Mouse (Mus musculus) lung, embryonic 14.5 days (tissue): Measurements from ENCODE around the gene Snrnp200. TPM values are rescaled to one million over a fixed set of nuclear protein-coding genes. Genes with fewer than 3 reads are reported as not detected.
A peak's percentile ranks its signal among the peaks of the same experiment; 100 is the strongest.
"Not testable (repeated sequence)": the region's sequence is repeated elsewhere in the genome, so short reads cannot be mapped to it uniquely, and the experiment has no call there.

ENCODE experiments used
- ATAC-seq: fragments of 200-750 bp; cut with Nextera tagmentation; 2 replicates; pipeline ENCODE4 v1.8.0; 2017; ENCODE audit warnings: mild to moderate bottlenecking, moderate TSS enrichment, moderate library complexity; ENCODE audit not compliant: insufficient read depth
- DNase-seq: peaks from one replicate; pipeline ENCODE4 v3.0.0-alpha.2; 2015
- H3K27ac ChIP-seq: fragments of 300-500 bp; sonication (generic); 2 replicates; pipeline ENCODE4 v1.5.1; 2014; ENCODE audit warnings: low read depth, mild to moderate bottlenecking, moderate library complexity
- H3K27me3 ChIP-seq: fragments of 300-500 bp; sonication (generic); 2 replicates; pipeline ENCODE4 v1.6.1; 2014; ENCODE audit warnings: low read length, control low read depth; ENCODE audit not compliant: insufficient read depth
- H3K36me3 ChIP-seq: fragments of 300-500 bp; sonication (generic); 2 replicates; pipeline ENCODE4 v1.6.1; 2014; ENCODE audit warnings: control low read depth; ENCODE audit not compliant: insufficient read depth
- H3K4me1 ChIP-seq: fragments of 300-500 bp; sonication (generic); 2 replicates; pipeline ENCODE4 v1.6.1; 2014; ENCODE audit warnings: antibody characterized with exemption, control low read depth; ENCODE audit not compliant: insufficient read depth
- H3K4me2 ChIP-seq: fragments of 300-500 bp; sonication (generic); 2 replicates; pipeline ENCODE4 v1.6.1; 2014; ENCODE audit warnings: mild to moderate bottlenecking
- H3K4me3 ChIP-seq: fragments of 300-500 bp; sonication (generic); 2 replicates; pipeline ENCODE4 v1.5.1; 2014; ENCODE audit warnings: low read depth, low read length
- H3K9ac ChIP-seq: fragments of 300-500 bp; sonication (generic); 2 replicates; pipeline ENCODE4 v1.6.1; 2014
- H3K9me3 ChIP-seq: fragments of 300-500 bp; sonication (generic); 2 replicates; pipeline ENCODE4 v1.6.1; 2016; ENCODE audit warnings: low read depth, low read length, control low read depth
- CTCF ChIP-seq: IDR thresholded peaks from 2 replicates; pipeline ENCODE4 v1.5.1; 2016; ENCODE audit warnings: antibody characterized with exemption, low read depth
- WGBS: fragments of 180-500 bp; shearing (Covaris S2); extraction: QIAGEN DNeasy Blood & Tissue Kit; methylation state at CpG from one replicate; pipeline ENCODE4 v1.1.7; 2014; 5-methylcytosine and 5-hydroxymethylcytosine counted together
- polyA plus RNA-seq: library from polyadenylated mRNA; unstranded; fragments of >200 nt; fragmentation: Nextera tagmentation; extraction: Ambion mirVana; gene quantifications from 2 replicates; pipeline ENCODE4 v1.2.1, GENCODE M21; 2014

Snrnp200 gene
- polyA plus RNA-seq, 1 experiment from 2014 or later: 75.1 TPM

DNA sequence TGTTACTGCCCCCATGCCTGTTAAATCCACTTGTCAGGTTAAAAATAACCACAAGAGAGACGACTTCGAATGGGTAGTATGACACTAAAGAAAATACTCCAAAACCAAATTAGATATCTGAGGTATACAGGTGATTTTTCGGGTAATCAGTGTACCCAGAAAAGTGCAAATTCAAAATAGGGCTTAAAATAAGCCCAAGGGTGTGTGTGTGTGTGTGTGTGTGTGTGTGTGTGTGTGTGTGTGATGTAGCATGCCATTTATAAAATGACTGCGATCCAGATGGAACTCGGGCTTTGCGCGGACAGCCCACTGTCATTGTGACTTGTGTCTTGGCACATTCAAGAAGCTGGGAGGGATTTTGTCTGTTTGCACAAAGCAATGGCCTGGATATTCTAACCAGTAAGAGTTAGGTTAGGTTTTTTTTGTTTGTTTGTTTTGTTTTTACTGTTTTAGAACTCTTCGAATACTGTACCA is 62.9 kb downstream of the Snrnp200 start:
- TF ChIP-seq CTCF: no peak
- no peaks in the 10 kb centered on the region for H3K4me1 ChIP-seq
- DNase-seq (peak; percentile 69), ATAC-seq (no peak)
- peak overlapping the region; percentile 71 for H3K4me2 ChIP-seq
- WGBS: 4% methylated on average over 8 of the region's 8 CpGs
- 0 out of 2 replicates have a peak, but pooled peaks cover 7% of the 10 kb centered on the region for H3K36me3 ChIP-seq
- no peaks in the 10 kb centered on the region for H3K27me3 ChIP-seq
- H3K4me3 ChIP-seq: peak overlapping the region; percentile 98
- peak overlapping the region; percentile 96; the same call in 1 of the 2 replicates for H3K27ac ChIP-seq
- H3K9me3 ChIP-seq: no peaks in the 10 kb centered on the region
- H3K9ac ChIP-seq: peak overlapping the region; percentile 90

DNA sequence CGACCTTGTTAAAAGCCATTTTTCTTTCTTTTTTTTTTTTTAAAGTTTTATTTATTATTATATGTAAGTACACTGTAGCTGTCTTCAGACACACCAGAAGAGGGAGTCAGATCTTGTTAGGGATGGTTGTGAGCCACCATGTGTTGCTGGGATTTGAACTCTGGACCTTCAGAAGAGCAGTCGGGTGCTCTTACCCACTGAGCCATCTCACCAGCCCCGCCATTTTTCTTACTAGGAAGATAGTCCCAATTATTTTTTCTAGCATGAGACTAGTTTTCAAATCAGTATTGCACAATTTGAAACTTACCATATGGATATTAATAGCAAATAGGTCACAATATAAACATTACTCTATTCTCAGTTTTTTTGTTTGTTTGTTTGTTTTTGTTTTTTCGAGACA is 63.9 kb downstream of the Snrnp200 start:
- DNase-seq, H3K36me3 ChIP-seq, ATAC-seq, H3K4me3 ChIP-seq, H3K27ac ChIP-seq, H3K27me3 ChIP-seq, H3K9ac ChIP-seq, H3K9me3 ChIP-seq, H3K4me1 ChIP-seq: not testable (repeated sequence)
- peak overlapping the region; percentile 71 for H3K4me2 ChIP-seq
- 86% methylated on average over 4 of the region's 4 CpGs for WGBS

GRCm38 (mm10) chr2:127272806-127273205 is 64.6 kb downstream of the Snrnp200 start:
- Histone ChIP-seq H3K4me3 (no peak overlapping the region), H3K4me1 (no peaks in the 10 kb centered on the region), H3K36me3 (0 out of 2 replicates have a peak, but pooled peaks cover 7% of the 10 kb centered on the region), H3K9ac (no peak overlapping the region), H3K9me3 (no peaks in the 10 kb centered on the region), H3K4me2 (no peak overlapping the region), H3K27ac (no peak overlapping the region), H3K27me3 (no peaks in the 10 kb centered on the region)
- 94% methylated on average over 3 of the region's 3 CpGs for WGBS
- ATAC-seq (no peak), DNase-seq (no peak)
- no peak for TF ChIP-seq CTCF

GRCm38 (mm10) chr2:127274590-127274989 is 66.4 kb downstream of the Snrnp200 start:
- H3K4me2 ChIP-seq: no peak overlapping the region
- no peaks in the 10 kb centered on the region for H3K9me3 ChIP-seq
- 89% methylated on average over 2 of the region's 2 CpGs for WGBS
- DNase-seq (no peak), ATAC-seq (no peak)
- H3K4me1 ChIP-seq: no peaks in the 10 kb centered on the region
- H3K4me3 ChIP-seq: no peak overlapping the region
- no peak overlapping the region for H3K9ac ChIP-seq
- H3K36me3 ChIP-seq: 0 out of 2 replicates have a peak, but pooled peaks cover 7% of the 10 kb centered on the region
- no peaks in the 10 kb centered on the region for H3K27me3 ChIP-seq
- TF ChIP-seq CTCF: no peak
- H3K27ac ChIP-seq: no peak overlapping the region

DNA sequence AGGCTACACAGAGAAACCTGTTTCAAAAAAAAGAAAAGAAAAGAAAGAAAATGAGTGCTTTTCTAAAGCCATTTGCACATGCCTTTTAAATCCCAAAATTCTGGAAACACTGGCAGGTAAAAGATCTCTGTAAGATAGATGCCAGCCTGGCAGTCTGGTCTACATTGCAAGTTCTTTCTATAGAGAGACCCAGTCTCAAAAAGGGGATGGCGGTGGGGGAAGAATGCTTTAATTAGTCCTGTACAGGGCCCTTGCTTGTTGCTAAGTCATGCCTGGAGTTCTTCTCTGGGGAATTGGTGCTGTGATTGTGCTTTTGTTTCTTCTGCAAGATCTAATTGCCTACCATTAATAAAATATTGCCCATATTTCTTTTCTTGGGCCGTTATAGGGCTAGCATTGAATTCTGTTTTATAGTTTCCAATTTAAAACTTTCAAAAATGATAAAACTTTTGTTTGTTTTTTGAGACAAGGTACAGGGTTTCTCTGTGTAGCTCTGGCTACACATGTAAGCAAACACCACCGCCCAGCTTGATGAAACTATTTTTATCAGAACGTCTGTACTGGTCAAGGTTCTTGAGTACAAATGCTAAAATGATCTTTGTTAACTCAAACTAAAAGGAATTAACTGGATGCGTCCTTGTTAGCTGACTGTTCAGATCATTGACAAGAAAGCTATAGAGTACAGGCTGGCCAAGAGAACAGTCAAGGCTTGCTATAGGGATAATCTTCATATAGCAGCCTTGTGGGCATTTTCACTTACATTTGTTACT is 67.5 kb downstream of the Snrnp200 start:
- DNase-seq (no peak), ATAC-seq (no peak)
- no peaks in the 10 kb centered on the region for H3K9me3 ChIP-seq
- 78% methylated on average over 5 of the region's 5 CpGs for WGBS
- H3K4me1 ChIP-seq: no peaks in the 10 kb centered on the region
- TF ChIP-seq CTCF: no peak
- no peak overlapping the region for H3K4me3 ChIP-seq
- H3K27me3 ChIP-seq: no peaks in the 10 kb centered on the region
- H3K4me2 ChIP-seq: no peak overlapping the region
- H3K27ac ChIP-seq: no peak overlapping the region
- H3K36me3 ChIP-seq: 0 out of 2 replicates have a peak, but pooled peaks cover 7% of the 10 kb centered on the region
- no peak overlapping the region for H3K9ac ChIP-seq

GRCm38 (mm10) chr2:127278162-127278561 is 70.0 kb downstream of the Snrnp200 start:
- Histone ChIP-seq H3K4me3 (no peak overlapping the region), H3K9me3 (no peaks in the 10 kb centered on the region), H3K4me2 (no peak overlapping the region), H3K27ac (no peak overlapping the region), H3K27me3 (no peaks in the 10 kb centered on the region), H3K9ac (no peak overlapping the region), H3K4me1 (no peaks in the 10 kb centered on the region), H3K36me3 (no peaks in the 10 kb centered on the region)
- ATAC-seq: no peak
- no peak for DNase-seq
- TF ChIP-seq CTCF: no peak

Other genes with a start within 250 kb of the Snrnp200 start
- 11.2 and 11.9 TPM in 2 replicates for gene Ap4e1, start 199.7 kb upstream of the Snrnp200 start, polyA plus RNA-seq
- gene Blvra, start 137.7 kb upstream of the Snrnp200 start, polyA plus RNA-seq: 51.3 and 54.2 TPM in 2 replicates
- gene Ncaph, start 74.4 kb upstream of the Snrnp200 start, polyA plus RNA-seq: 119 and 123 TPM in 2 replicates
- 25.6 and 26.5 TPM in 2 replicates for gene Itpripl1, start 64.9 kb upstream of the Snrnp200 start, polyA plus RNA-seq
- gene 1810024B03Rik, start 106 bp upstream of the Snrnp200 start, polyA plus RNA-seq: 1.9 and 2.8 TPM in 2 replicates
- 58.5 and 61.3 TPM in 2 replicates for gene Ciao1, start 39.4 kb downstream of the Snrnp200 start, polyA plus RNA-seq
- 22.0 and 22.6 TPM in 2 replicates for gene Tmem127, start 39.5 kb downstream of the Snrnp200 start, polyA plus RNA-seq
- gene Stard7, start 61.8 kb downstream of the Snrnp200 start, polyA plus RNA-seq: 86.6 and 88.7 TPM in 2 replicates
- gene Dusp2, start 127.8 kb downstream of the Snrnp200 start, polyA plus RNA-seq: 12.3 and 15.7 TPM in 2 replicates
- gene Astl, start 130.3 kb downstream of the Snrnp200 start, polyA plus RNA-seq: not detected in 2 replicates
- not detected in 2 replicates for gene Adra2b, start 154.8 kb downstream of the Snrnp200 start, polyA plus RNA-seq
- gene Gpat2, start 216.8 kb downstream of the Snrnp200 start, polyA plus RNA-seq: 0.27 and 0.42 TPM in 2 replicates
- 18.7 and 25.0 TPM in 2 replicates for gene Fahd2a, start 236.2 kb downstream of the Snrnp200 start, polyA plus RNA-seq